Mouse (Mus musculus): ENCODE measurements around the gene Gstp2.

Gene Gstp2

DNA sequence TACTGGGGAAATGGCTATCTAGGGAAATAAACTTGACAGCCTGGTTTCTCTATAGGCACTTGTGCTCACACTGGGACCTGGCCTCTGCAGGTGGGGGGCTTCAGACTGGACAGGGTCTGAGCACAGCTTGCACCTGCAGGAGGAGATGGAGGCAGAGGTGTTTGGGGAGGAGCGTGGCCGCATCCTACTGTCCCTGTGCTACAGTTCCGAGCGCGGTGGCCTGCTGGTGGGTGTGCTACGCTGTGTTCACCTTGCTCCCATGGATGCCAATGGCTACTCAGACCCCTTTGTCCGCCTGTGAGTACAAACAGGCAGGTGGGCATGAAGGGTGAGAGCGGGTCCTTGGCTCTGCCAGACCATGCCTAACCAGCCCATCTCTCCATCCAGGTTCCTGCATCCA is 39.9 kb downstream of the Gstp2 start:
- DNase-seq (ENCODE audit: low spot score) = no peak

DNA sequence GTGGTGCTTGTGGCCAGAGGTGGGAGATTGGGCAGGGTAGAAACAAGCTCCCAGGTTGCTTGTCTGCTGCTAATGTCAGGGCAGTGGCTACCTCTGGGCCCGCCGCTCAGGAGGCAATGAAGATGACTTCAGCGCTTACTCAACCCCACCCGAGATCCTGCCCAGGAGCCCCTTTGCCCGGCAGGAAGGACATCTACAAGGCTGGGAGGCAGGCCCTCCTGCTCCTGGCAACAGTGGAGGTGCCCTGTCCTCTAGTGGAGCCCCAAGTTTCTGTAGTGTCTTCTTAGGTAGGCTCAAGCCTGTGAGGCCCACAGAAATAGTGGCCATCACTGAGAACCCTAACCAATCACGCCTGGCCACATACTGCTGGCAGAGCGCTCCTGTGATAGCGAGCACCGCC is 40.7 kb downstream of the Gstp2 start:
- DNase-seq (ENCODE audit: low spot score) = no peak

DNA sequence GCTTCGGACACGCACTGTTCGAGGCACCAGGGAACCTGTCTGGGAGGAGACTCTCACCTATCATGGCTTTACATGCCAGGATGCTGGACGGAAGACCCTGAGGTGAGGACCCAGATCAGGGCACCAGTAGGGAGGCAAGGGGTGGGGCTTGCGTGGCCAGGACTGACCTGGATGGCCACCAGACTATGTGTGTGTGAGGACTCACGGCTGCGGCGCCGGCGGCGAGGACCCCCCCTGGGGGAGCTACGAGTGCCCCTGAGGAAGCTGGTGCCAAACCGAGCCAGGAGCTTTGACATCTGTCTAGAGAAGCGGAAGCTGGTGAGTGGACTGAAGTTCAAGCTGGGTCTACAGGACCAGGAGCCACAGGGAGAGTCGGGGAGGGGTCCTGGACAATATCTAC is 41.5 kb downstream of the Gstp2 start:
- DNase-seq (ENCODE audit: low spot score) = no peak

DNA sequence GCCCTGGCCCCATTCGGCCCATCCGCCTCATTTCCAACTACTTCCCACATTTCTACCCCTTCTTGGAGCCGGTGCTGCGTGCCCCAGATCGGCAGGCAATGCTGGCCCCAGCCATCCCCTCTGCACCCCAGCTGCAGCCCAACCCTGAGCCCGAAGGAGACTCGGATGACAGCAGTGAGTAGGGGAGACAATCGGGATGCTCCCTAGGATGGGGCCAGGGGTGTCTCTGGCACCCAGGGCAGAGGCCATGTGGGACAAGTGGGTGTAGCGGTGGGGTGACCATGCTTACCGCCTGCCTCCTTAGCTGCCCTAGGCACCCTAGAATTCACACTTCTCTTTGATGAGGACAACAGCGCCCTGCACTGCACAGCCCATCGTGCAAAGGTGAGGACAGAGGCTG is 42.2 kb downstream of the Gstp2 start:
- no peak for DNase-seq (ENCODE audit: low spot score)

DNA sequence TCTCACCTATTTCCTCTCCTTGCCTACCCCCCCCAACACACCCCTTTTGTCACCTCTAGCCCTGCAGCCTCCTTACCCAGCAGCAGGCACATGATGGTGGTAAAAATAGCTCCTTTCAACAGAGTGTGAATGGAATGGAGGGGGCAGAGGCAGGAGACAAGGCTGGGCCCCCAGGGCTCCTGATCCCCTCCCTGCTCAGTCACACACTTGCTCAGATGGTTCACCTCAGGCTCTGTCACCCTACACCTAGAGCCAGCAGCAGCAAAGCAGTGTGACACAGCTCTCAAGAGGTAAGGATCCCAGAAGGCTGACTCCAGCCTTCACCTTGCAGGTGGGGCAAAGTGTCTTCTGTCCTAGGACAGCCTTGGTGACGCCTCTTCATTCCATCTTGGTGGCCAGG is 42.7 kb downstream of the Gstp2 start, which contains the start of gene Doc2g:
TSS of gene Doc2g (plus strand) at position 202 of the 400 bp plus-strand sequence.
- DNase-seq (ENCODE audit: low spot score) = no peak

DNA sequence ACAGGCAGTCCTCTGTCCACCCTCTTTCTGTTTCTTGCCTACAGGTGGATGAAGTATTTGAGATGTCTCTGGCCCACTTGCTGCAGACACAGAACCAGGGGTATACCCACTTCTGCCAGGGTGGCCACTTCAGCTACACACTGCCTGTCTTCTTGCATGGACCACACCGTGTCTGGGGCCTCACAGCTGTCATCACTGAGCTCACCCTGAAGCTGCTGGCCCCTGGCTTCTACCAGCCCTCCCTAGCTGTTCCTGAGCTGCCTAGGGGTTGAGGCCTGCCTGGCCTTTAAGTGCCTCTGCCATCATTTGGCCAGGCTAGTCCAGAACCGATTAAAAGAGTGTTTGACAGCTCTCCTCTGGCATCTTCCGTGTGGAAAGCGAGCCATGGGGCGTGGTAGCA is 44.1 kb downstream of the Gstp2 start:
- DNase-seq (ENCODE audit: low spot score) = no peak

DNA sequence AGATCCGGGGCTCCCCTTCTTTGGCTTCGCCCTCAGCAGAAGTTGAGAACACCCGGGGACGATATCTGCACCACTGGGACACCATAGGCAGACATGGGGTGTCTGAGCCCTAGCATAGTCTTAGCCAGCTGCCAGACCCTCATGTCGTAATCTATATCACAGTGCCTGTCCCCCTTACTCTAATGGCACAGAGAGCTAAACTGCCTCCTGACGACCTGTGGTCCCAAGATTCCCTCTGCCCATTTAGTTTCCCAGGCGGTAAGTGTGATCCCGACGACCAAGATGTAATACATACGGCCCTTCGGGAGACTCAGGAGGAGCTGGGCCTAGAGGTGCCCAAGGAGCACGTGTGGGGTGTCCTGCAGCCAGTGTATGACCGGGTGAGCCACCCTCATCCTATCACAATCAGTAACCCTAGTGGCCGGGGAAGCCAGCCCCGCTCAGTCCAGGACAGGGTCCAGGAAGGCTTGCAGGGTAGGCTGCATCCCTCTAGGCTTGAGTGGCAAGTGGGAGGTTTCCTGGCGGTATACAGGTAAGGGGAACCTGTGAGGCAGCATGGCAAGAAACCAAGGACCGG is 44.8 kb downstream of the Gstp2 start:
- DNase-seq (ENCODE audit: low spot score) = no peak

DNA sequence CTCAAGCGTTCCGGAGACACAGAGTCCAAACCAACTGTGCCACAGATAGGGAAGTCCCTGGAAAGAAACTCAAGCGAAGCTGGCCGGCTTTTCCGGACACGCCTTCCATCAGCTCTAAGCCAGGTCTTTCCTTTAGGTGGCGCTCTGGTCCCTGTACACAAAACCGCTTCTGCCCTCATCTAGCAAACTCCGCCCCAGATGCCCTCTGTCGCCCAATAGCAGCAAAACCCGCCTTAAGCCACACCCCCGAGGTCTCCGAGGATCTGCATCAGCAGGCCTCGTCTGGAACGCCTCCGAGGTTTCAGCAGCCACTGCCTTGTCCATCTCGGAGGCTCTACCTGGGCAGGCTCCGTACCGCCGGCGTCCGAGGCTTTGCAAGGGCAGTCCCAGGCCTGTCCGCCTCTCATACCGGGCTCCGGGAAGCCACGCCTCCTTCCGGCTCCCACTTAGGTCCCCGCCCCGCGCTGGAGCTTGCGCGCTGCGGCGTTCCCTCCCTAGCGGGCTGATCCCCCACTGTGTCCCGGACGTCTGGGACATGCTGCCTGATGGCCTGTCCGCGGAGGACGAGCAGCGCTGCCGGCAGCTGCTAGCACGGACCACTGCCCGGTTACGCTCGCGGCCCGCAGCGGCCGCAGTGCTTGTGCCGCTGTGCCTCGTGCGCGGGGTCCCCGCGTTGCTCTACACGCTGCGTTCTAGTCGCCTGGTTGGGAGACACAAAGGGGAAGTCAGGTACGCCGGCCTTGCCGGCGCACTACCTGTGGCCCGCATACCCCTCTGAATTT is 45.5 kb downstream of the Gstp2 start, which contains the start of the genes Nudt8 and Gm49405:
TSS of gene Nudt8 (plus strand) at position 462 of the 782 bp plus-strand sequence.
TSS of gene Gm49405 (plus strand) at position 508 of the 782 bp plus-strand sequence.
- DNase-seq (ENCODE audit: low spot score) = peak; percentile 95

DNA sequence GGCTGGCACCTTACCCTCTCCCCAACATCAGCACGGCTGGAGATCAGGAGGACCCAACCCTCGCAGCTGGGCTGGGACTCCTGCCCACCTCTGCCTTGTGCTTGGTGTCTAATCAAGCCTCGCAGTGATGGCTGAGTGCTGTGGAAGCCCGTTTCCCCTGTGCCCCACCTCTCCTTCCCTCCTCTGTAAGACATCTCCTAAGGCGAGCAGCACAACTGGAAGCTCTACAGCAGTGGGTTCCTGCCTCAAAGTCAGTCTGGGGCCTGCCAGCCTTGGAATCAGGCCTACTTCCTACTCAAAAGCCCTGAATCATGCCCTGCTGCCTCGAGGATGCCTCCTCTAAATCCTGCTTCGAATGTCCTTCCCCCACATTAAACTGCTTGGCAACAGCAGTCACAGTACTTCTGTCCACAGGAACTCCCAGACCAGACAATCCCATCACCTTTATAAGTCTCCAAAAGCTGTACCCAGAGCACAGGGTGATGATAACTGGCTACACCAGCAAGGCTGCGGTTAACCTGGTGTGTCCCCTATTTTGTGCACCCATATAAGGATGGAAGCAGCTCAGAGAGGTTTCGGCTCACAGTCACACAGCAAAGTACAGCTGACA is 46.6 kb downstream of the Gstp2 start:
- DNase-seq (ENCODE audit: low spot score) = no peak

DNA sequence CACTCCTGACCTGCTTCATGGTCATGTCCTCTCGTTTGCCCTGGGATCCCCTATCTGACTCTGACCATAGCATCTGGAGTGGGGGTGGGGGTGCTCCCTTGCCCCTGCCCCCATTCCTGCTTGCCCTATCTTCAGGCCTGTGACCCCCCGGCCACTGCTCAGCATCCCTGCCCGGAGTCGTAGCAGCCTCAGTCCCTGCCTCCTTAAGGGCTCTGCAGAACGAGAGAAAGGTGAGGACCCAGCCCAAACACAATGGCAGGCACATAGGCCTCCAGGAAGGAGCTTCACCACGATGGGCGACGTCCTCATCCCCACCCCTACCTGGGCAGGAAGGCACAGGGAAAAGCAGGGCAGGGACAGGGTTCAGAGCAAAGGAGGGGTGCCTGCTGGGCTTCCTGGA is 47.5 kb downstream of the Gstp2 start:
- DNase-seq (ENCODE audit: low spot score) = no peak

DNA sequence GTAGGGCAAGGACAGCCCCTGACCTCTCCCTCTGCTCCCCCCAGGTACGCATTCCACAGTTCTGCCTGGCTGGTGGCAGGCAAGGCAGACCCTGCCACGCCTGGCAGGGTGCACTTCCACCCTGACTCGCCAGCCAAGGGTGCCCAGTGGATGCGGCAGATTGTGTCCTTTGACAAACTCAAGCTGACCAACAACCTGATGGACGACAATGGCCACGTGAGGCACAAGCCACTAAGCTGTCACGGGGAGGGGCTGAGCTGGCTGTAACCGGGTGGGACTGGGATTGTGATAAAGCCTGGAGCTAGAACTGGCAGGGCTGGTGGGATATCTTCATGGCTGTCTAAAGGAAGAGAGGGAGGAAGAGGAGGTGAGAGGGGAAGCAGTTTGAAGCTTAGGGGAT is 48.6 kb downstream of the Gstp2 start:
- no peak for DNase-seq (ENCODE audit: low spot score)

DNA sequence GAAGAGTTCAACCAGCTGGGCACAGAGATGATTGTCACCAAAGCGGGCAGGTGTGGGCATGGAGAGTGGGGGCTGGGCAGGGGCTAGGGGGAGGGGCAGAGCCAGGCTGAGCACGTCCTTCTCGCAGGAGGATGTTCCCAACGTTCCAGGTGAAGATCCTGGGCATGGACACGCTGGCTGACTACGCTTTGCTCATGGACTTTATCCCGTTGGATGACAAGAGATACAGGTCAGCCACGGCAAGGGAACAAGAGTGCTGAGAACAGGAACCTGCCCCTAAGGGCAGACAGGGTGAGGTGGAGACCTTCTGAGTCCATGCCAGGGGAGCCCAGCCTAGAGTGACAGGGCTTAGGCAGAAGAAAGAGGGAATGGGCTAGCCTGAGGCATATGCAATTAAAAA is 49.1 kb downstream of the Gstp2 start:
- DNase-seq (ENCODE audit: low spot score) = no peak

DNA sequence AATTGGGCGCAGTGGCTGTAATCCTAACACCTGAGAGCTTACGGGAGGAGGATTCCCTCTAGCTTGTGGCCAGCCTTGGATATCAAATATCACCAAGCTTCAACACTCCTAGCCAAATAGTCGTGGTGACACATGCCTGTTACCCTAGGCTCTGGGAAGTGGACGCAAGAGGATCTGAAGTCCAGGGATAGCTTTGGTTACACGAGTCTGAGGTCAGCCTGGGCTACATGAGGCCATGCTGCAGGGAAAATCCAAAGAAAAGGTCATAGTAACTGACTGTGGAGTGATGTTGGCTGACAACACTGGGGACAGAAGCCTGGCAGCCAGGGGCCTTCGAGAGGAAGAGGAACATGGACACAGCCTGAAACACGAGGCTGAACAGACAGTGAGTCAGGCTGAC is 49.7 kb downstream of the Gstp2 start:
- DNase-seq (ENCODE audit: low spot score) = no peak

DNA sequence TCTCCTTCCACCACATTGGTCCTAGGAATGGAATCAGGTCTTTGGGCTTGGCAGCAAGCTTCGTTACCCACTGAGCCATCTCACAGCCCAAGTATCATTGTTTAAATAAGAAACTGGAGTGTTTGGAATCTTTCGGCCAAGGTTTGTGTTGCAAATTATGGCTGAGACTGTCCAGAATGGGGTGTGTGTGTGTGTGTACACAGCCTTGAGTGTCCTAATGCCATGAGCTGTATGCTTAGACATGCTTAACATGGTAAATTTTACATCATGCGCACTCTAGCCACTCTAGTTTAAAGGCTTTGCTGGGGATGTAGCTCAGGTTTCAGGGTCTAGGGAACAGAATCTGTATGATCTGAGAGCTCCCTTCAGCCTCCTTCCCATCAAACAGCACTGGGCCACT is 50.3 kb downstream of the Gstp2 start:
- DNase-seq (ENCODE audit: low spot score) = no peak

DNA sequence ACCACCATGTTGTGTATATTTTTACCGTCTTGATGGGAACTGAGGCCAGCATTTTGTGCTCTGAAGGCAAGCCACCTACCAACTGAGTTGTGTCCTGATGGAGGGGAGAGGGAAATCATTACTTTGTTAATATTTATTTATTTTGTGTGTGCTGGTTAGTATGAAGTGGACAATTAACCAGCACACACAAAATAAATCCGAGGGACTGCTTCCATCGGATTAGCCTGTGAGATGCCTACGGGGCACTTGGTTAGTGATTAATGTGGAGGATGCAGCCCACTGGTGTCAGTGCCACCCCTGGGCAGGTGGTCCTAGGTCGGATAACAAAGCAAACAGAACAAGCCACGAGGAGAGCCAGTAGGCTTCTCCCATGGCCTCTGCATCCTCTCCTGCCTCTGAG is 50.9 kb downstream of the Gstp2 start:
- DNase-seq (ENCODE audit: low spot score) = no peak

DNA sequence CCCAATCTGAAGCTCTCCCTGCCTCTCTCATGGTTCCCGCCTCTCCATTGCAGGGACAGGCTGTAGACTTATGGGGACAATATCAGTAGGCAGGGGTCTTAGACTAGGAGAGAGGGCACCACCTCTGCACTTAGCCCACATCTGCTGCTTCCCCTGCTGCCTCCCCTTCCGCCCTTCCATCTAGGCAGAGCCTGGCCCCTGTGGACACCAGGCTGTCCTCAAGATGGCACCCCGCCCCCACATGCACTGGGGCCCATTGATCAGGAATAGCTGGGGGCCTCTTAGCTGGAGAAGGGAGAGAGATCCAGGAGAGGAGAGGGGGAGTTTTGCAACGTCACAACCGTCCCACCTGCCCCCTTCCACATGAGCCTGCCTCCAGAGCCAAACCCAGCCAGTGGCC is 53.4 kb downstream of the Gstp2 start, which contains the start of gene Tbx10:
TSS of gene Tbx10 (plus strand) at position 337 of the 400 bp plus-strand sequence.
- DNase-seq (ENCODE audit: low spot score) = no peak

DNA sequence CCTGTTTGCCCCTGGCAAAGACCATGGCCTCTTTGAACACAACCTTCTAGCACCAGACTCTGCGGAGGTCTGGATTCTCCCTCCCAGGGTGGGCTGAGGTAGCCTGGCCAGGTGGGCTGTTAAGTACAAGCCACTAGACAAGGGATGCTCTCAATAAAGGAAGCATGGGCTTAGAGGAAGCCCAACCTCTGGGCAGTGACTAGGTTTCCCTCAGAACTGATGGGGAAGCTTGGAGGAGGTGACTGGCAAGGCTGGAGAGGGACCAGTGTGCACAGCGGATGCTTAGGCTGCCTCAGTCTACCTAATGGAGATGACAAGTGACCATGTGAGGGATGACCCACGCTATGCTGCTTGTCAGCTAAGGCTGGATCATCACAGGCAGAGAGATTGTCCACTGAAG is 53.9 kb downstream of the Gstp2 start:
- no peak for DNase-seq (ENCODE audit: low spot score)

DNA sequence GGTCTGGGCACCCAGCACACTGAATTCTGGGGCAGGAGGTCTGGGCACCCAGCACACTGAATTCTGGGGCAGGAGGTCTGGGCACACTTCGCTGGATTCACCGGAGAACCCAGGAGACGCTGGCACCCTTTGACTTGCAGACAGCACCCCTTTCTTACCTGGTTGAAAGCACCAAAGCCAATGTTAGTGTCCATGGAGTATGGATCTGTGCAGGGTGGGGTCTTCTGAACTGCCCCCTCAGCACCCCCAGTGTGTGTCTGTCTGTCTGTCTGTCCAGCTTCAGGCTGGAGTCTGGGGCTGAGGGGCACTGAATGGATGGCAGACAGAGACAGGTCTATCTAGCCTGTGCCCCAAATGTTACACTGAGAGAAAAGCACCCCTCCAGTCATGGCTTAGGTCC is 54.3 kb downstream of the Gstp2 start:
- DNase-seq (ENCODE audit: low spot score) = no peak

DNA sequence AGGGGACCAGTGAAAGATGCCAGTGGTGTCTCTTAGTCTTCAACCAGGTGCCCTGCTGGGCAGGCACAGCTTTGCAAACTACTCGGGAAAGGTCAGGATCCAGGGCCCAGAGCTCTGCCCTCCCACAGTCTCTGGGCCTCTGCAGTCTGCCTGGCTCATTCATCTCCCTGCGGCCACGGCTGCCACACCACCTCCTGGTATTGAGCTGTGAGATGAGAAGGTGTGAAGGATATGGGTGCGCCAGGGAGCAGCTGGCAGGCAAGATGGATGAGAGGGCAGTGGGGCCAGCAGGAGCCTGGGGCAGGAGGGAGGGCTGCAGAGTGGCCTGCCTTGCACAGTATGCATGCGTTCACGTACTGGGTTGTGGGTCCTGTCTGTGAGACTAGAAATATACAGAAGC is 55.0 kb downstream of the Gstp2 start:
- DNase-seq (ENCODE audit: low spot score) = no peak
